11 mouse cellular contexts compared by ENCODE assay signal in the genomic region with DNA sequence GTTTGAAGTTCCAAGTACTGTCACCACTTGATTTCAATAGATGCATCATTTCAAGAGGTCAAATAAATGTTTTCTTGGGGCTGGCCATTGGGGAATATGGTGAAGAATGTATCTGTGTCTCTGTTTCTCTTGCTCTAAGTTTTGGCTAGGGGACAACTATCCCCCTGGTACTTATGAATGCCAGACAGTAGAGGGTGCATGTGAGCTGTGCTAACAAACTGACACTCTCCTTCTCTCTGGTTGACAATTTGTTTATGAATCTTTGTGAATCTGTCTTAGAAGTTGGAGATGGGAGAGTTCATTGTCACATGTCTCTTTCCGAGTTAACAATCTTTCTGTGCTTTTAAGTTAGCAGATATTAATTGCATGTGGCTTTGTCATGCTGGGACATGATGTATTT. TPM values are rescaled to one million over a fixed set of nuclear protein-coding genes. Genes with fewer than 3 reads are reported as not detected.
DNase-seq lines count a peak whose midpoint lies in the region; ATAC-seq and TF ChIP-seq lines count a peak whose summit lies in the region.
"Had no signal": no experiment of that assay in that cellular context is flagged by ENCODE, and none has a peak within 500 bp of the region (broad histone marks: within the 10 kb centered on the region; RNA-seq: fewer than 3 reads in every experiment).

No protein-coding gene starts in this region.

- no peaks in the 10 kb centered on the region for H3K79me2 ChIP-seq in CH12.LX (replicated peaks; ENCODE audit: control insufficient read depth, extremely low read depth, insufficient read depth, poor library complexity, severe bottlenecking)

- in situ Hi-C loops in CH12.LX (cut with MboI; ENCODE audit: low pct_ligation_motif_present, low pct_unique_long_range_greater_than_20kb, low sequenced_read_pairs): no loop called here

- TF ChIP-seq POLR2A in CH12.LX (IDR thresholded peaks at IDR 0.05; ENCODE audit: low read depth, low read length): no peak

- no peak overlapping the region for H3K4me3 ChIP-seq in forebrain, embryonic 14.5 days (ENCODE audit: low read depth, low read length)
- H3K4me3 ChIP-seq in forebrain, embryonic 11.5 days (ENCODE audit: low read depth, low read length): no peak overlapping the region
- H3K4me3 ChIP-seq in CH12.LX (replicated peaks in 1 of 3; ENCODE audit: low read depth in 2 of 3, low read length in 2 of 3, poor library complexity in 1 of 3): no peak overlapping the region
- no peak overlapping the region for H3K4me3 ChIP-seq in embryonic facial prominence, embryonic 10.5 days
- H3K4me3 ChIP-seq: erythroblast, embryonic 14.5 days; limb, embryonic 13.5 days had no signal

- WGBS in forebrain, embryonic 14.5 days: 70% methylated on average over 1 of the region's 1 CpGs
- WGBS in forebrain, embryonic 11.5 days: 59% methylated on average over 1 of the region's 1 CpGs
- 74% methylated on average over 1 of the region's 1 CpGs for WGBS in embryonic facial prominence, embryonic 10.5 days

- ATAC-seq in forebrain, embryonic 14.5 days: no peak
- no peak for ATAC-seq in forebrain, embryonic 11.5 days (replicated peaks; ENCODE audit: low FRiP score)
- ATAC-seq in cerebellum, adult (ENCODE audit: insufficient number of reproducible peaks, low FRiP score, low TSS enrichment): no peak

- dilution Hi-C loops in CH12.LX (cut with MboI; ENCODE audit: extremely low pct_ligation_motif_present, extremely low pct_unique_long_range_greater_than_20kb, low sequenced_read_pairs): no loop called here

- H3K36me3 ChIP-seq in forebrain, embryonic 14.5 days (ENCODE audit: control insufficient read depth, insufficient read depth, low read length): no peaks in the 10 kb centered on the region
- H3K36me3 ChIP-seq in forebrain, embryonic 11.5 days (ENCODE audit: control insufficient read depth, insufficient read depth, low read length): no peaks in the 10 kb centered on the region
- no peaks in the 10 kb centered on the region for H3K36me3 ChIP-seq in CH12.LX (replicated peaks in 1 of 2; ENCODE audit: control insufficient read depth in 1 of 2, insufficient read depth in 1 of 2, low read length in 1 of 2)
- no peaks in the 10 kb centered on the region for H3K36me3 ChIP-seq in embryonic facial prominence, embryonic 10.5 days (replicated peaks)
- H3K36me3 ChIP-seq: limb, embryonic 13.5 days had no signal

- peak; percentile 64 for DNase-seq in forebrain, embryonic 14.5 days (ENCODE audit: low spot score)
- no peak for DNase-seq in forebrain, embryonic 11.5 days (ENCODE audit: low spot score)
- DNase-seq in layer of hippocampus, postnatal 10 days (ENCODE audit: low spot score in 2 of 2): peak; percentile 25 to 42
- DNase-seq in layer of hippocampus, adult 9-10 months (ENCODE audit: low spot score): no peak
- peak; percentile 58 for DNase-seq in CH12.LX (ENCODE audit: extremely low read depth)
- peak; percentile 9 for DNase-seq in embryonic facial prominence, embryonic 10.5 days (ENCODE audit: low spot score)
- no peak for DNase-seq in thymus, postnatal 4 days
- DNase-seq: heart, postnatal 36 days had no signal

- no peaks in the 10 kb centered on the region for H3K9me3 ChIP-seq in forebrain, embryonic 14.5 days (replicated peaks; ENCODE audit: control insufficient read depth, low read length)
- no peaks in the 10 kb centered on the region for H3K9me3 ChIP-seq in forebrain, embryonic 11.5 days (ENCODE audit: control insufficient read depth, low read length)
- no peaks in the 10 kb centered on the region for H3K9me3 ChIP-seq in CH12.LX (replicated peaks; ENCODE audit: low read length)
- no peaks in the 10 kb centered on the region for H3K9me3 ChIP-seq in embryonic facial prominence, embryonic 10.5 days
- H3K9me3 ChIP-seq: limb, embryonic 13.5 days had no signal

- no peak for TF ChIP-seq EP300 in CH12.LX (IDR thresholded peaks at IDR 0.05; ENCODE audit: low read length)

- peak; percentile 91 for TF ChIP-seq RAD21 in CH12.LX (IDR thresholded peaks at IDR 0.05; ENCODE audit: low read depth, low read length)

- no peaks in the 10 kb centered on the region for H3K27me3 ChIP-seq in forebrain, embryonic 14.5 days (replicated peaks; ENCODE audit: control insufficient read depth, insufficient read depth, low read length)
- H3K27me3 ChIP-seq in forebrain, embryonic 11.5 days (ENCODE audit: control insufficient read depth, insufficient read depth, low read length): no peaks in the 10 kb centered on the region
- H3K27me3 ChIP-seq in CH12.LX (replicated peaks): no peaks in the 10 kb centered on the region
- no peaks in the 10 kb centered on the region for H3K27me3 ChIP-seq in embryonic facial prominence, embryonic 10.5 days (replicated peaks; ENCODE audit: low read depth, poor library complexity, severe bottlenecking)
- H3K27me3 ChIP-seq: limb, embryonic 13.5 days had no signal

- H3K4me2 ChIP-seq in forebrain, embryonic 14.5 days (ENCODE audit: low read length): no peak overlapping the region
- H3K4me2 ChIP-seq in forebrain, embryonic 11.5 days (ENCODE audit: low read depth, low read length, severe bottlenecking): no peak overlapping the region
- H3K4me2 ChIP-seq in CH12.LX (ENCODE audit: insufficient read depth, low read depth, poor library complexity, severe bottlenecking): no peak overlapping the region
- H3K4me2 ChIP-seq: limb, embryonic 13.5 days had no signal

- TF ChIP-seq CTCF in CH12.LX (conservative IDR thresholded peaks at IDR 0.05 in 1 of 2, IDR thresholded peaks at IDR 0.05 in 1 of 2; ENCODE audit: low read depth in 2 of 2, low read length in 2 of 2): peak; percentile 58 to 78

- H3K9ac ChIP-seq in forebrain, embryonic 14.5 days (ENCODE audit: low read length): no peak overlapping the region
- no peak overlapping the region for H3K9ac ChIP-seq in forebrain, embryonic 11.5 days (ENCODE audit: low read length)
- no peak overlapping the region for H3K9ac ChIP-seq in CH12.LX (ENCODE audit: insufficient read depth, low read depth)
- H3K9ac ChIP-seq: limb, embryonic 13.5 days had no signal

- no peaks in the 10 kb centered on the region for H3K4me1 ChIP-seq in forebrain, embryonic 14.5 days (ENCODE audit: control insufficient read depth, insufficient read depth, low read length)
- H3K4me1 ChIP-seq in forebrain, embryonic 11.5 days (replicated peaks; ENCODE audit: control insufficient read depth, insufficient read depth, low read length): no peaks in the 10 kb centered on the region
- 0 out of 4 replicates have a peak, but pooled peaks cover 0 to 2% of the 10 kb centered on the region in 2 experiments for H3K4me1 ChIP-seq in CH12.LX (ENCODE audit: control insufficient read depth in 1 of 2, insufficient read depth in 2 of 2)
- H3K4me1 ChIP-seq in embryonic facial prominence, embryonic 10.5 days: no peaks in the 10 kb centered on the region
- H3K4me1 ChIP-seq: limb, embryonic 13.5 days had no signal

- H3K27ac ChIP-seq in forebrain, embryonic 14.5 days (ENCODE audit: low read depth, low read length): no peak overlapping the region
- no peak overlapping the region for H3K27ac ChIP-seq in forebrain, embryonic 11.5 days (ENCODE audit: low read depth, low read length)
- H3K27ac ChIP-seq in CH12.LX (ENCODE audit: insufficient read depth, low read depth): no peak overlapping the region
- H3K27ac ChIP-seq in embryonic facial prominence, embryonic 10.5 days (replicated peaks): no peak overlapping the region
- H3K27ac ChIP-seq: limb, embryonic 13.5 days had no signal

TF ChIP-seq in CH12.LX, 34 proteins besides CTCF, POLR2A, EP300 and RAD21:
- peak; percentile 21; the same call in 1 of the 2 replicates for TF ChIP-seq ZC3H11A (IDR thresholded peaks at IDR 0.05; ENCODE audit: low read depth, low read length)
- no peak for TF ChIP-seq MEF2A (IDR thresholded peaks at IDR 0.05; ENCODE audit: borderline replicate concordance, low read depth, low read length)
- TF ChIP-seq USF1 (IDR thresholded peaks at IDR 0.05; ENCODE audit: low read depth, low read length): no peak
- peak; percentile 80 for TF ChIP-seq SMC3 (IDR thresholded peaks at IDR 0.05; ENCODE audit: low read depth, low read length)
- no peak for TF ChIP-seq MXI1 (IDR thresholded peaks at IDR 0.05; ENCODE audit: low read depth, low read length)
- TF ChIP-seq PAX5 (IDR thresholded peaks at IDR 0.05; ENCODE audit: low read length): no peak
- no peak for TF ChIP-seq GABPA (IDR thresholded peaks at IDR 0.05; ENCODE audit: insufficient replicate concordance, low read depth, low read length)

RNA-seq across cellular contexts. Expression of a gene that starts 39.2 kb away (rescaled TPM):
- not detected in 2 replicates for polyA plus RNA-seq in forebrain, embryonic 14.5 days (2014; fragmentation: Nextera tagmentation; extraction: Ambion mirVana)
- polyA plus RNA-seq in forebrain, embryonic 11.5 days (2014; fragmentation: Nextera tagmentation; extraction: Ambion mirVana): not detected in 2 replicates
- total RNA-seq in layer of hippocampus, postnatal 10 days (2021): not detected
- not detected in 2 replicates for total RNA-seq in CH12.LX (2012; rRNA removed)
- not detected in 2 replicates for total RNA-seq in CH12.LX (2014; rRNA removed)
- not detected in 2 replicates for polyA plus RNA-seq in CH12.LX (2012; ENCODE audit: insufficient read length, low read depth)
- polyA plus RNA-seq in embryonic facial prominence, embryonic 10.5 days (2016; fragmentation: Nextera tagmentation; extraction: Ambion mirVana): not detected in 2 replicates
- total RNA-seq: heart, postnatal 36 days had no signal
- polyA plus RNA-seq: erythroblast, embryonic 14.5 days; limb, embryonic 13.5 days had no signal

Comparison
In these comparisons a context has a peak if more than half of its experiments do, and no peak if none do; other contexts are left out.
1. DNase-seq: peak in forebrain, embryonic 14.5 days (single experiment), layer of hippocampus, postnatal 10 days (2 of 2), CH12.LX (single experiment) and embryonic facial prominence, embryonic 10.5 days (single experiment); none in forebrain, embryonic 11.5 days (single experiment), layer of hippocampus, adult 9-10 months (single experiment) and thymus, postnatal 4 days (single experiment).